Mouse (Mus musculus) left cerebral cortex, postnatal 4 days (tissue): Measurements from ENCODE around the gene Hist1h3f. TPM values are rescaled to one million over a fixed set of nuclear protein-coding genes. Genes with fewer than 3 reads are reported as not detected.
"Not testable (repeated sequence)": the region's sequence is repeated elsewhere in the genome, so short reads cannot be mapped to it uniquely, and the experiment has no call there.

Source experiments
- DNase-seq: peaks from one replicate; pipeline ENCODE4 v3.0.0-alpha.2; 2022
- intact Hi-C: fragments of 180-260 bp; cut with DNase I; formaldehyde crosslinking; loops from one replicate; pipeline ENCODE4 v1.15.1; 2025
- total RNA-seq, 2 experiments: library from RNA; stranded (reverse); gene quantifications; 2 replicates each; pipeline ENCODE4 v1.2.3; 2021

Gene Hist1h3f
- total RNA-seq, 2 experiments from 2014 or later = 42.2 to 44.0 TPM

GRCm38 (mm10) chr13:23554925-23555838 is 11.3 kb downstream of the Hist1h3f start:
- DNase-seq = peak; percentile 77
- intact Hi-C loops = no loop called here

GRCm38 (mm10) chr13:23555839-23556416 is 12.1 kb downstream of the Hist1h3f start:
- DNase-seq = peak; percentile 66
- intact Hi-C loops = no loop called here

- no peak for DNase-seq
- intact Hi-C loops = no loop called here
These were observed 13.1 kb downstream of the Hist1h3f start for GRCm38 (mm10) chr13:23556906-23557305.

- DNase-seq = not testable (repeated sequence)
- intact Hi-C loops = loop anchor here (10.0 kb wide), 1 partner anchor 194 kb away; the partner anchor contains the start of genes Hist1h2ab, Hist1h3b and Hist1h4b
These were observed 16.8 kb downstream of the Hist1h3f start for GRCm38 (mm10) chr13:23560699-23561098.

- not testable (repeated sequence) for DNase-seq
- intact Hi-C loops = loop anchor here (10.0 kb wide), 1 partner anchor 193 kb away; the partner anchor contains the start of genes Hist1h2ab, Hist1h3b and Hist1h4b
These were observed 17.7 kb downstream of the Hist1h3f start for GRCm38 (mm10) chr13:23561531-23561882.

GRCm38 (mm10) chr13:23561883-23562659 is 18.2 kb downstream of the Hist1h3f start, which contains the start of gene Hist1h3e:
Gene Hist1h3e (minus strand): TSS chr13:23562369.
- peak; percentile 94 for DNase-seq
- intact Hi-C loops = loop anchor here (10.0 kb wide), 1 partner anchor 193 kb away; the partner anchor contains the start of genes Hist1h2ab, Hist1h3b and Hist1h4b

GRCm38 (mm10) chr13:23562699-23563462 is 19.0 kb downstream of the Hist1h3f start:
- no peak for DNase-seq
- intact Hi-C loops = loop anchor here (10.0 kb wide), 1 partner anchor 192 kb away; the partner anchor contains the start of genes Hist1h2ab, Hist1h3b and Hist1h4b

- DNase-seq = no peak
- intact Hi-C loops = loop anchor here (10.0 kb wide), 1 partner anchor 190 kb away; the partner anchor contains the start of genes Hist1h2ab, Hist1h3b and Hist1h4b
These were observed 20.6 kb downstream of the Hist1h3f start for GRCm38 (mm10) chr13:23564482-23564881.

- intact Hi-C loops, DNase-seq: not testable (repeated sequence)
These were observed 26.6 kb downstream of the Hist1h3f start for GRCm38 (mm10) chr13:23570261-23571021.

- peak; percentile 57 for DNase-seq
- intact Hi-C loops = no loop called here
These were observed 27.2 kb downstream of the Hist1h3f start, which contains the start of the genes Hist1h2ae and Hist1h2bg for GRCm38 (mm10) chr13:23571022-23571503. Gene Hist1h2ae (minus strand): TSS chr13:23571220. Gene Hist1h2bg (plus strand): TSS chr13:23571396.

- intact Hi-C loops, DNase-seq: not testable (repeated sequence)
These were observed 27.8 kb downstream of the Hist1h3f start for GRCm38 (mm10) chr13:23571504-23572217.

GRCm38 (mm10) chr13:23572218-23573033 is 28.6 kb downstream of the Hist1h3f start:
- DNase-seq = no peak
- intact Hi-C loops = no loop called here

GRCm38 (mm10) chr13:23573034-23573897 is 29.4 kb downstream of the Hist1h3f start:
- DNase-seq, intact Hi-C loops: not testable (repeated sequence)

GRCm38 (mm10) chr13:23573898-23574524 is 30.2 kb downstream of the Hist1h3f start, which contains the start of the genes Hist1h2bf and Hist1h2ad:
Gene Hist1h2bf (minus strand): TSS chr13:23574196.
Gene Hist1h2ad (plus strand): TSS chr13:23574381.
- peak; percentile 91 for DNase-seq
- intact Hi-C loops = not testable (repeated sequence)

- DNase-seq, intact Hi-C loops: not testable (repeated sequence)
These were observed 30.8 kb downstream of the Hist1h3f start for GRCm38 (mm10) chr13:23574546-23575170.
